Mouse (Mus musculus) hindbrain, embryonic 11.5 days (tissue): ENCODE results near the gene Bnc2. TPM values are rescaled to one million over a fixed set of nuclear protein-coding genes. Genes with fewer than 3 reads are reported as not detected.
A peak's percentile ranks its signal among the peaks of the same experiment; 100 is the strongest.

Source experiments
- ATAC-seq: fragments of 200-750 bp; cut with Nextera tagmentation; 2 replicates; pipeline ENCODE4 v1.8.0; 2017; ENCODE audit warnings: mild to moderate bottlenecking, moderate TSS enrichment, moderate library complexity; ENCODE audit not compliant: low FRiP score
- DNase-seq: peaks from one replicate; pipeline ENCODE4 v3.0.0-alpha.2; 2015; ENCODE audit warnings: low spot score
- H3K27ac ChIP-seq: fragments of 300-500 bp; sonication (generic); 2 replicates; pipeline ENCODE4 v1.5.1; 2014; ENCODE audit warnings: mild to moderate bottlenecking, low read depth, low read length
- H3K27me3 ChIP-seq: fragments of 300-500 bp; sonication (generic); 2 replicates; pipeline ENCODE4 v1.6.1; 2014; ENCODE audit warnings: mild to moderate bottlenecking, low read length, moderate library complexity, mixed read lengths; ENCODE audit not compliant: control insufficient read depth, insufficient read depth
- H3K36me3 ChIP-seq: fragments of 300-500 bp; sonication (generic); 2 replicates; pipeline ENCODE4 v1.6.1; 2014; ENCODE audit warnings: mild to moderate bottlenecking, low read length, moderate library complexity, mixed read lengths; ENCODE audit not compliant: control insufficient read depth, insufficient read depth
- H3K4me1 ChIP-seq: fragments of 300-500 bp; sonication (generic); replicated peaks from 2 replicates; pipeline ENCODE4 v1.6.1; 2014; ENCODE audit warnings: low read length, mixed read lengths; ENCODE audit not compliant: control insufficient read depth, insufficient read depth
- H3K4me2 ChIP-seq: fragments of 300-500 bp; sonication (generic); replicated peaks from 2 replicates; pipeline ENCODE4 v1.6.1; 2014; ENCODE audit warnings: mild to moderate bottlenecking, low read depth, low read length
- H3K4me3 ChIP-seq: fragments of 300-500 bp; sonication (generic); 2 replicates; pipeline ENCODE4 v1.5.1; 2014; ENCODE audit warnings: low read depth, low read length
- H3K9ac ChIP-seq: fragments of 300-500 bp; sonication (generic); 2 replicates; pipeline ENCODE4 v1.6.1; 2014; ENCODE audit warnings: low read depth, low read length
- H3K9me3 ChIP-seq: fragments of 300-500 bp; sonication (generic); 2 replicates; pipeline ENCODE4 v1.6.1; 2016; ENCODE audit warnings: low read length; ENCODE audit not compliant: control insufficient read depth
- WGBS: fragments of 180-500 bp; shearing (Covaris S2); extraction: QIAGEN DNeasy Blood & Tissue Kit; methylation state at CpG from one replicate; pipeline ENCODE4 v1.1.7; 2014; 5-methylcytosine and 5-hydroxymethylcytosine counted together
- polyA plus RNA-seq: library from polyadenylated mRNA; unstranded; fragments of >200 nt; fragmentation: Nextera tagmentation; extraction: Ambion mirVana; gene quantifications from 2 replicates; pipeline ENCODE4 v1.2.1, GENCODE M21; 2014

Bnc2 gene
- polyA plus RNA-seq, 1 experiment from 2014 or later = 16.1 TPM

DNA sequence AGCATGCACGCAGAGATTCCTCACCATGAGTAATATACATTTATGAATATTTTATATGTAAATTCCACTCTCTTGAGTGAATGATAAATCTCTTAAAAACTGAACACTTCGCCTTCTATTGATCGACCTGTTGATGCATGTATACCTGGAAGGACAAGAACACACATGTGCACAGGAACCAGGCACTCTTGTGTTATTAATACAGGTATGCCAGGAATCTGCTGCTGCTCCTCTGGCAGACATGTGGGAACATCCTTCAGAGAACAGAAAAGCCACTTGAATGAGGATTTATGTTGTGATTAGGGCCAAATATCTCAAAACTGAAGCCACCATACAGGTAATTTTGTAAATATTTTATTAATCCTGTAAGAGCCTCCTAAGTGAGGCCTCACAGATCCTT, 357.7 kb downstream of the Bnc2 start:
- no peak for DNase-seq
- no peak overlapping the region for H3K27ac ChIP-seq
- no peaks in the 10 kb centered on the region for H3K4me1 ChIP-seq
- no peaks in the 10 kb centered on the region for H3K36me3 ChIP-seq
- ATAC-seq = no peak
- no peaks in the 10 kb centered on the region for H3K27me3 ChIP-seq
- H3K9me3 ChIP-seq = no peaks in the 10 kb centered on the region
- 93% methylated on average over 3 of the region's 3 CpGs for WGBS
- no peak overlapping the region for H3K9ac ChIP-seq
- H3K4me2 ChIP-seq = no peak overlapping the region
- H3K4me3 ChIP-seq = no peak overlapping the region

DNA sequence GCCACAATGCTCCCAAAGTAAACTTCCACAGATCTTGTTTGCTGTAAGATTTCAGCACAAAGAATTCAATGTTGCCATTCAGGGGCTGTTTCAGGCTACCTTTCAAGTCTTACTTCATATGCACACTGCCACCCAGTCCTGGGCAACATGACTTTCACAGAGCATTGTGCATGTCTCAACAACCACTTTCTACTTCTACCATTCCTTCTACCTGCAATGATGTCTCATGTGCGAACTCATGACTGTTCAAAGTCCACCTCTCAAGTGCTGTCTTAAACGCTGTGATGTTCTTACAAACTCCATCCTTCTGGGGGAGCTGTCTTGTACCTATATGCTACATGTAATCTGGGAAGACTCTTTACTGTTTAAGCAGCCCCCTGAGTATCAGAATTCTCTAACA, 363.7 kb downstream of the Bnc2 start:
- ATAC-seq (no peak), DNase-seq (no peak)
- Histone ChIP-seq H3K27ac (no peak overlapping the region), H3K9me3 (no peaks in the 10 kb centered on the region), H3K36me3 (no peaks in the 10 kb centered on the region), H3K4me2 (no peak overlapping the region), H3K4me3 (no peak overlapping the region), H3K4me1 (no peaks in the 10 kb centered on the region), H3K27me3 (no peaks in the 10 kb centered on the region), H3K9ac (no peak overlapping the region)
- WGBS = 87% methylated on average over 2 of the region's 2 CpGs

DNA sequence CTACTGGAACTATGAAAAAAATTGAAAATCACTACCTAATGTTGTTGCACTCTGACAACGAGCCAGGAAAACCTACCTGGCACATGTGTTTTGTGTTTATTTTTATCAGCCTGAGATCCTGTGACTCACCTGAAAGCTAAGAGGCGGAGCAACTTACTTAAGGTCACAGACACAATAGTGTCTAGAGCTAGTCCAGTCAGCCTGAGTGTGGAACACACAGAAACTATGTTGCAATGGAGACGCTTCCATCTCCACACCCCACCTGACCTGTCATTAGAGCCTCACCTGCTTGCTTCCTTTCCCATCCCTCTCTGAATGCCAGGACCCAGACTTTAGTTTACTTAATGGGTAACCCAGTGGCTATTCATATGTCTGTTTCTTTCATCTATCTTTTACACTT, 364.2 kb downstream of the Bnc2 start:
- Histone ChIP-seq H3K9me3 (no peaks in the 10 kb centered on the region), H3K9ac (no peak overlapping the region), H3K4me1 (no peaks in the 10 kb centered on the region), H3K36me3 (no peaks in the 10 kb centered on the region), H3K4me2 (no peak overlapping the region), H3K27me3 (no peaks in the 10 kb centered on the region), H3K4me3 (no peak overlapping the region), H3K27ac (no peak overlapping the region)
- ATAC-seq (no peak), DNase-seq (no peak)
- 90% methylated on average over 3 of the region's 3 CpGs for WGBS

DNA sequence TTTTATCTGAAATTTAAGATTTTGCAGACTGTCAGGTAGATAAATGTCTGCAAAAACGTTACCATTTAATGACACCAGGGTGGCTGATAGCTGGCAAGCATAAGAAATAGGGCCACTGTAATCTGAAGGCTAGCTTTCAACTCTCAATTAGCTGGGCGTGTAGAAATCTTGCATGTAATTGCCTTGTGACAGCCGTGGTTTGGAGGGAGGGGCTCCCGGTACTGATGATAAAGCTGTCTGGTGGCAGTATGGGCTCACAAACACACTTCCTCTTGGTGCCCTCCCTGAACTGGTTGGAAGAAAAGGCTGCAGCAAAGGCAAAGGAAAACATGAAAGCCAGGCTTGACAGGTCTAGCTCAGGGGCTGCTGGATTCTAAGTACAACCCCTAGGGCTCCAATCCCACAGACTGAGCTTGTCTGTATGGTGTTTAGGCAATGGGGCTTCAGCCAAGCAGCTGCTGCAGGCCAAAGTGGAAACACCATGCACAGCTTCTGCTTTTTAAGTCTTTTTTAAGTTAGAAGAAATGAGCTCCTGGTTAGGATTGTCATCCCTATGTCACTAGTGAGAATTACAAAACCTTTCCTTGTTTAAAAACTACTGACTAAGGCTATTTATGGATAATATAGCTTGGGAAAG, 366.7 kb downstream of the Bnc2 start:
- ATAC-seq = no peak
- Histone ChIP-seq H3K27ac (no peak overlapping the region), H3K9ac (no peak overlapping the region), H3K4me3 (no peak overlapping the region), H3K36me3 (no peaks in the 10 kb centered on the region), H3K4me1 (no peaks in the 10 kb centered on the region), H3K9me3 (no peaks in the 10 kb centered on the region), H3K4me2 (no peak overlapping the region), H3K27me3 (no peaks in the 10 kb centered on the region)
- 40% methylated on average over 4 of the region's 4 CpGs for WGBS
- DNase-seq = peak; percentile 8

DNA sequence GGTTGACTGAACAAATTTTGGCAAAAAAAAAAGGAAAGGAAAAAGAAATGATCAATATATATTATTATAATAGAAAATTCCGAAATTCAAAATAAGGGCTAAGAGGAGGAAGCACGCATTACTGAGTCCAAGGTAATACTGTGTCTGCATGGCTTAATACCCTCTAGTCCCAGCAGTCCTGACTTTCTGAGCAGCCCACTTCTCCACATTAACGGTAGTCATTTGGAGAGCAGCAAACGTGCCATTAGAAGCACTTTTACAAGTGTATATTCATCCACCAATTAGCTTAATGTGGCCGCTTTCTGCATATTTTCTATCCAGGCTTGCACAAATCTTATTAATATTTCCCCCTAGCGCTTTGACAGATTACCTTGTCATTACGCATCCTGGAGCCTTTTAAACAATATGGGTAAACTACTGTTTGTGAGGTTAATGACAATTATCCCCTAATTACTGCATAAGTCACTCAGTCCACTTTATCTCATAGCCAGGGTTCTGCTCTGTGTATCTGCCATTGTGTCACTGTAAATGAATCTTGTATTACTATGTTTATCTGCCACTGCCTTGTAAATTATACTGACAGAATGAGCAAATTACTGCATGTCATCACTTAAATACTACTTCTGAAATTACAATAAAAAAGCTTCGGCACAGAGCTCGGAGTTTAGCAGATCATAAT, 368.0 kb downstream of the Bnc2 start:
- no peaks in the 10 kb centered on the region for H3K4me1 ChIP-seq
- H3K9ac ChIP-seq = no peak overlapping the region
- H3K27ac ChIP-seq = no peak overlapping the region
- no peaks in the 10 kb centered on the region for H3K36me3 ChIP-seq
- H3K4me3 ChIP-seq = no peak overlapping the region
- DNase-seq (no peak), ATAC-seq (no peak)
- WGBS = 89% methylated on average over 9 of the region's 9 CpGs
- H3K4me2 ChIP-seq = no peak overlapping the region
- no peaks in the 10 kb centered on the region for H3K27me3 ChIP-seq
- H3K9me3 ChIP-seq = no peaks in the 10 kb centered on the region

DNA sequence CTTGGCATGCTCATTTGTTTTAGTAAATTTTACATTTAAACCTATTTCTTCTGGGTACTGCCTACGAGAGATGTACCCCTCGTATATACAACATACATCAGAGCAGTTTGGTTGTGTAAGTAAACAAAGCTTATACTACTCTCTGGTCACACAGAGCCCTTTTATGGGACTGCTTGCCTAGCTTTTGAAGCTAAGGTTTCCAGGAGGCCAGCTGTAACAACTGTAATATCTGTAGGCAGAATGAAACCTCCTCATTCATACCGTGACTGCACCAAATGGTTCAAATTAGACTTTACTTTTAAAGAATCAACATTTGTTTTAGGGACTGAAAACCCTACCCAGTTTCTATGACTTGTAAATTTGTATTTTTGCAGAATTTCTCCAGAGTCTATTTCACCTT, 372.1 kb downstream of the Bnc2 start:
- no peaks in the 10 kb centered on the region for H3K36me3 ChIP-seq
- no peaks in the 10 kb centered on the region for H3K27me3 ChIP-seq
- no peak overlapping the region for H3K27ac ChIP-seq
- DNase-seq (no peak), ATAC-seq (no peak)
- WGBS = 59% methylated on average over 3 of the region's 3 CpGs
- H3K4me3 ChIP-seq = no peak overlapping the region
- no peaks in the 10 kb centered on the region for H3K4me1 ChIP-seq
- no peaks in the 10 kb centered on the region; the same call in 1 of the 2 replicates for H3K9me3 ChIP-seq
- H3K9ac ChIP-seq = no peak overlapping the region
- H3K4me2 ChIP-seq = no peak overlapping the region

DNA sequence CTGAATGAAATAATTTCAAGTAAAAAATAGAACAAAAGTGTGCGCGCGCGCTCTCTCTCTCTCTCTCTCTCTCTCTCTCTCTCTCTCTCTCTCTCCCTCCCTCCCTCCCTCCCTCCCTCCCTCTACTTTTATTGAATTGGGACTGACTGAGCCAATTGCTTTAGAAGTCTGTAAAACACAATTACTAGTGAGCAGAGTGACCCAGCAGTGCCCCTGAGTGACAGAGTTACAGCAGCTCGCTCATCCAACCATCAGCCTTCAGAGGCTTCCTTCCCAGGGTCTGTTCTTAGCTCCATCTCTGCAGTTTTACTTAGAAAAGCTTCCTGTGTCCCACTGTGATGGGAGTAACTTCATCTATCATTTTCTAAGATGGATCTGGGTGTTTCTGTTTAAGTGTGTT, 389.9 kb downstream of the Bnc2 start:
- no peak overlapping the region for H3K4me3 ChIP-seq
- H3K36me3 ChIP-seq = no peaks in the 10 kb centered on the region
- DNase-seq = no peak
- no peaks in the 10 kb centered on the region; the same call in 1 of the 2 replicates for H3K4me1 ChIP-seq
- H3K9me3 ChIP-seq = no peaks in the 10 kb centered on the region
- no peak overlapping the region for H3K27ac ChIP-seq
- 60% methylated on average over 5 of the region's 5 CpGs for WGBS
- no peak overlapping the region for H3K4me2 ChIP-seq
- H3K27me3 ChIP-seq = 0 out of 2 replicates have a peak, but pooled peaks cover 2% of the 10 kb centered on the region
- no peak for ATAC-seq
- H3K9ac ChIP-seq = no peak overlapping the region

DNA sequence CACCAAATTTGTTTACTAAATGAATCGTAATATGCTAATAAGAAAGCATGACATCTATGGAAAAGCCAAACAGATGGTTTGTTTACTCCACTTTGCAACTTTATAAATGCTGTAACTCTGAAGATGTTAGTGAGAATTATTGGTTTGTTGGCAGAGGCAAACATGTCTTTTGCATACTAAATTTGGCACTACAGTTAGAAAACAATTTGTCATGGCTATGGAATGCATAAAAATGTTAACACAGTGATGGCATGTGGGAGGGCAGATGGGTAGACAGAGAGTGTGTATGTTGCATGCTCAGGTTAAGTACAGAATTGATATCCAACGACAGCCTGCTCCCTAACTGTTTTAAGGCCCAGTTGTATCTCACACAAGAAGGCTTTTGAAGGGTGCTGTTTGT, 392.4 kb downstream of the Bnc2 start:
- no peaks in the 10 kb centered on the region; the same call in 1 of the 2 replicates for H3K4me1 ChIP-seq
- whole genome bisulfite sequencing = 83% methylated on average over 2 of the region's 2 CpGs
- 0 out of 2 replicates have a peak, but pooled peaks cover 2% of the 10 kb centered on the region for H3K27me3 ChIP-seq
- no peak for DNase-seq
- no peak overlapping the region for H3K9ac ChIP-seq
- no peaks in the 10 kb centered on the region for H3K9me3 ChIP-seq
- H3K36me3 ChIP-seq = no peaks in the 10 kb centered on the region
- ATAC-seq = no peak
- H3K4me2 ChIP-seq = no peak overlapping the region
- H3K27ac ChIP-seq = no peak overlapping the region
- no peak overlapping the region for H3K4me3 ChIP-seq

DNA sequence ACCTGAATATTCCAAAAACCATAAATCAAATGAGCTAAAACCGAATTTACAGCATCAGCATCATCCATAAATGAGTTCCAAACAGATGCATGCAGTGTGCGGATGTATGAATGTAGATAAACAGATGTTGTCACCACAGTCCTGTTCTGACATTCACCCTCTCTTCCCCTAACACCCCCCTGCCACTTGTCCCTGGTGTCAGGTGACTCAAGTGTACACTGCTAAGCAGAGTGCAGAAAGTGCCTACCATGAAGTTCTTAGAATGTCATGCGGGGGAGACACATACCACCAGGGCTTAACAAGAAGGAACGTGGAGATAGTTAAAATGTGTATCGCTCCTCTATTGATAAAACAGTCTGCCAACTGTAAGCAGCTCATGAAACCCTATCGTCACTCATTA, 396.9 kb downstream of the Bnc2 start:
- no peaks in the 10 kb centered on the region for H3K27me3 ChIP-seq
- WGBS = 86% methylated on average over 6 of the region's 6 CpGs
- no peak overlapping the region for H3K9ac ChIP-seq
- H3K36me3 ChIP-seq = no peaks in the 10 kb centered on the region
- no peak overlapping the region for H3K4me2 ChIP-seq
- no peak for DNase-seq
- H3K4me1 ChIP-seq = no peaks in the 10 kb centered on the region
- H3K27ac ChIP-seq = no peak overlapping the region
- no peak for ATAC-seq
- H3K4me3 ChIP-seq = no peak overlapping the region
- H3K9me3 ChIP-seq = no peaks in the 10 kb centered on the region
